Mouse (Mus musculus) limb, embryonic 14.5 days (tissue): ENCODE measurements around the gene Garem2. TPM values are rescaled to one million over a fixed set of nuclear protein-coding genes. Genes with fewer than 3 reads are reported as not detected.

ENCODE experiments used
- ATAC-seq: fragments of 200-750 bp; cut with Nextera tagmentation; 2 replicates; pipeline ENCODE4 v1.8.0; 2017; ENCODE audit warnings: low read depth, moderate number of reproducible peaks, moderate TSS enrichment; ENCODE audit not compliant: low FRiP score
- DNase-seq: peaks from one replicate; pipeline ENCODE4 v3.0.0-alpha.2; 2015; ENCODE audit warnings: low spot score
- H3K27ac ChIP-seq: fragments of 300-500 bp; sonication (generic); replicated peaks from 2 replicates; pipeline ENCODE4 v1.5.1; 2014; ENCODE audit warnings: low read depth, mild to moderate bottlenecking, low read length, moderate library complexity, mixed read lengths
- H3K27me3 ChIP-seq: fragments of 300-500 bp; sonication (generic); 2 replicates; pipeline ENCODE4 v1.6.1; 2014; ENCODE audit warnings: low read length, mixed read lengths; ENCODE audit not compliant: control insufficient read depth, insufficient read depth
- H3K36me3 ChIP-seq: fragments of 300-500 bp; sonication (generic); 2 replicates; pipeline ENCODE4 v1.6.1; 2014; ENCODE audit warnings: mild to moderate bottlenecking, low read length, moderate library complexity, mixed read lengths; ENCODE audit not compliant: control insufficient read depth, insufficient read depth
- H3K4me1 ChIP-seq: fragments of 300-500 bp; sonication (generic); 2 replicates; pipeline ENCODE4 v1.6.1; 2014; ENCODE audit warnings: antibody characterized with exemption, low read length, mixed read lengths; ENCODE audit not compliant: control insufficient read depth, insufficient read depth
- H3K4me2 ChIP-seq: fragments of 300-500 bp; sonication (generic); replicated peaks from 2 replicates; pipeline ENCODE4 v1.6.1; 2014; ENCODE audit warnings: low read depth, mild to moderate bottlenecking, low read length, moderate library complexity; ENCODE audit not compliant: severe bottlenecking
- H3K4me3 ChIP-seq: fragments of 300-500 bp; sonication (generic); replicated peaks from 2 replicates; pipeline ENCODE4 v1.5.1; 2014; ENCODE audit warnings: low read length
- H3K9ac ChIP-seq: fragments of 300-500 bp; sonication (generic); 2 replicates; pipeline ENCODE4 v1.6.1; 2014; ENCODE audit warnings: mild to moderate bottlenecking, low read depth, low read length, moderate library complexity; ENCODE audit not compliant: severe bottlenecking
- H3K9me3 ChIP-seq: fragments of 300-500 bp; sonication (generic); 2 replicates; pipeline ENCODE4 v1.6.1; 2016; ENCODE audit warnings: low read length; ENCODE audit not compliant: control insufficient read depth
- POLR2A ChIP-seq: fragments of 200-500 bp; IDR thresholded peaks from 2 replicates; pipeline ENCODE4 v1.8.0; 2012; ENCODE audit warnings: inconsistent platforms, mild to moderate bottlenecking, moderate library complexity, borderline replicate concordance; ENCODE audit not compliant: insufficient read depth, insufficient read length; ENCODE audit errors: extremely low read depth
- WGBS: fragments of 180-500 bp; shearing (Covaris S2); extraction: QIAGEN DNeasy Blood & Tissue Kit; methylation state at CpG from one replicate; pipeline ENCODE4 v1.1.7; 2014; 5-methylcytosine and 5-hydroxymethylcytosine counted together
- polyA plus RNA-seq, 2 experiments: library from polyadenylated mRNA; depleted of rRNA in 1 of 2; stranded (reverse) in 1 of 2; unstranded in 1 of 2; fragments of >200 nt; fragmentation: Nextera tagmentation in 1 of 2; extraction: Ambion mirVana in 1 of 2; gene quantifications; 2 replicates each; pipeline versions ENCODE4 v1.2.1 to v1.2.3; 2012 to 2014

Gene Garem2
- polyA plus RNA-seq, 2 experiments = 0.56 to 1.2 TPM

- H3K27me3 ChIP-seq = peaks cover 3% of the 10 kb centered on the region
- WGBS = 100% methylated on average over 1 of the region's 1 CpGs
Observed at GRCm38 (mm10) chr5:30098260-30098659, 6.7 kb upstream of the Garem2 start.

GRCm38 (mm10) chr5:30103340-30103739 is 1.6 kb upstream of the Garem2 start:
- no peak for TF ChIP-seq POLR2A
- H3K36me3 ChIP-seq = no peaks in the 10 kb centered on the region
- peaks cover 6% of the 10 kb centered on the region; the same call in 1 of the 2 replicates for H3K4me1 ChIP-seq
- H3K9me3 ChIP-seq = no peaks in the 10 kb centered on the region; the same call in 1 of the 2 replicates
- no peak overlapping the region for H3K9ac ChIP-seq
- WGBS = 73% methylated on average over 3 of the region's 3 CpGs
- H3K27me3 ChIP-seq = peaks cover 43% of the 10 kb centered on the region
- no peak overlapping the region for H3K27ac ChIP-seq
- H3K4me2 ChIP-seq = no peak overlapping the region
- H3K4me3 ChIP-seq = no peak overlapping the region
- no peak for DNase-seq
- no peak for ATAC-seq

More at GRCm38 (mm10) chr5:30098260-30098659, 6.7 kb upstream of the Garem2 start:
- DNase-seq = no peak
- no peak overlapping the region for H3K4me3 ChIP-seq
- ATAC-seq = no peak
- no peak overlapping the region for H3K9ac ChIP-seq
- no peaks in the 10 kb centered on the region for H3K4me1 ChIP-seq
- H3K4me2 ChIP-seq = no peak overlapping the region
- TF ChIP-seq POLR2A = no peak
- no peak overlapping the region for H3K27ac ChIP-seq
- no peaks in the 10 kb centered on the region for H3K36me3 ChIP-seq
- no peaks in the 10 kb centered on the region; the same call in 1 of the 2 replicates for H3K9me3 ChIP-seq

GRCm38 (mm10) chr5:30104339-30104738 is 622 bp upstream of the Garem2 start:
- ATAC-seq = no peak
- Histone ChIP-seq H3K9me3 (no peaks in the 10 kb centered on the region; the same call in 1 of the 2 replicates), H3K27me3 (peaks cover 52% of the 10 kb centered on the region), H3K4me2 (peak overlapping the region; percentile 94), H3K9ac (no peak overlapping the region), H3K4me1 (peaks cover 6% of the 10 kb centered on the region; the same call in 1 of the 2 replicates), H3K27ac (no peak overlapping the region), H3K36me3 (no peaks in the 10 kb centered on the region), H3K4me3 (peak overlapping the region; percentile 52)
- 5% methylated on average over 12 of the region's 12 CpGs for WGBS
- peak; percentile 50 for DNase-seq
- TF ChIP-seq POLR2A = no peak

- ATAC-seq = no peak
- 1% methylated on average over 29 of the region's 29 CpGs for WGBS
- peaks cover 54% of the 10 kb centered on the region for H3K27me3 ChIP-seq
- peak within 1 kb of the TSS; percentile 52 for H3K4me3 ChIP-seq
- peaks cover 10% of the 10 kb centered on the region for H3K4me1 ChIP-seq
- TF ChIP-seq POLR2A = no peak
- no peaks in the 10 kb centered on the region; the same call in 1 of the 2 replicates for H3K9me3 ChIP-seq
- H3K27ac ChIP-seq = no peak within 1 kb of the TSS
- no peak for DNase-seq
- no peaks in the 10 kb centered on the region for H3K36me3 ChIP-seq
- peak within 1 kb of the TSS; percentile 55 for H3K9ac ChIP-seq
- H3K4me2 ChIP-seq = peak within 1 kb of the TSS; percentile 94
Observed at GRCm38 (mm10) chr5:30105668-30106300, 823 bp downstream of the Garem2 start, which contains the start of gene 3110082J24Rik. Gene 3110082J24Rik, minus strand, starts transcription at chr5:30106086.

GRCm38 (mm10) chr5:30106756-30107155 is 1.8 kb downstream of the Garem2 start:
- no peak overlapping the region for H3K9ac ChIP-seq
- H3K9me3 ChIP-seq = no peaks in the 10 kb centered on the region
- DNase-seq (no peak), ATAC-seq (no peak)
- WGBS = 20% methylated on average over 2 of the region's 2 CpGs
- H3K4me2 ChIP-seq = no peak overlapping the region
- H3K4me3 ChIP-seq = no peak overlapping the region
- H3K27me3 ChIP-seq = peaks cover 63% of the 10 kb centered on the region
- TF ChIP-seq POLR2A = no peak
- H3K27ac ChIP-seq = no peak overlapping the region
- no peaks in the 10 kb centered on the region for H3K36me3 ChIP-seq
- H3K4me1 ChIP-seq = peaks cover 13% of the 10 kb centered on the region

- H3K27ac ChIP-seq = no peak overlapping the region
- H3K9me3 ChIP-seq = no peaks in the 10 kb centered on the region
- no peak for ATAC-seq
- H3K4me2 ChIP-seq = no peak overlapping the region
- TF ChIP-seq POLR2A = no peak
- peaks cover 67% of the 10 kb centered on the region for H3K27me3 ChIP-seq
- WGBS = 10% methylated on average over 7 of the region's 7 CpGs
- H3K4me1 ChIP-seq = peaks cover 13% of the 10 kb centered on the region
- H3K9ac ChIP-seq = no peak overlapping the region
- H3K4me3 ChIP-seq = no peak overlapping the region
- H3K36me3 ChIP-seq = no peaks in the 10 kb centered on the region
- DNase-seq = no peak
Observed at GRCm38 (mm10) chr5:30107186-30107585, 2.2 kb downstream of the Garem2 start.
